Mouse (Mus musculus): ENCODE results near the gene Sumo3.

Sumo3 gene

GRCm38 (mm10) chr10:77626036-77626435 is 20.1 kb downstream of the Sumo3 start:
- DNase-seq (ENCODE audit: low read depth, low spot score), result no peak

- DNase-seq (ENCODE audit: low read depth, low spot score), result no peak
Measured at GRCm38 (mm10) chr10:77626591-77626990, 20.7 kb downstream of the Sumo3 start.

GRCm38 (mm10) chr10:77627497-77627896 is 21.6 kb downstream of the Sumo3 start:
- no peak for DNase-seq (ENCODE audit: low read depth, low spot score)

- DNase-seq (ENCODE audit: low read depth, low spot score), result no peak
Measured at GRCm38 (mm10) chr10:77629163-77629562, 23.3 kb downstream of the Sumo3 start.

- no peak for DNase-seq (ENCODE audit: low read depth, low spot score)
Measured at GRCm38 (mm10) chr10:77629970-77630369, 24.1 kb downstream of the Sumo3 start.

GRCm38 (mm10) chr10:77634016-77634415 is 28.1 kb downstream of the Sumo3 start:
- no peak for DNase-seq (ENCODE audit: low read depth, low spot score)

GRCm38 (mm10) chr10:77634452-77635231 is 28.7 kb downstream of the Sumo3 start:
- DNase-seq (ENCODE audit: low read depth, low spot score), result no peak

GRCm38 (mm10) chr10:77636234-77636922 is 30.5 kb downstream of the Sumo3 start:
- peak; percentile 79 for DNase-seq (ENCODE audit: low read depth, low spot score)

- no peak for DNase-seq (ENCODE audit: low read depth, low spot score)
Measured at GRCm38 (mm10) chr10:77638956-77639355, 33.1 kb downstream of the Sumo3 start.

GRCm38 (mm10) chr10:77643160-77643559 is 37.3 kb downstream of the Sumo3 start:
- DNase-seq (ENCODE audit: low read depth, low spot score), result no peak

- no peak for DNase-seq (ENCODE audit: low read depth, low spot score)
Measured at GRCm38 (mm10) chr10:77645571-77645970, 39.7 kb downstream of the Sumo3 start.

GRCm38 (mm10) chr10:77647461-77647860 is 41.6 kb downstream of the Sumo3 start:
- DNase-seq (ENCODE audit: low read depth, low spot score), result no peak

GRCm38 (mm10) chr10:77647901-77648300 is 42.0 kb downstream of the Sumo3 start:
- no peak for DNase-seq (ENCODE audit: low read depth, low spot score)

- no peak for DNase-seq (ENCODE audit: low read depth, low spot score)
Measured at GRCm38 (mm10) chr10:77652046-77652445, 46.1 kb downstream of the Sumo3 start.

GRCm38 (mm10) chr10:77658286-77658994 is 52.5 kb downstream of the Sumo3 start:
- no peak for DNase-seq (ENCODE audit: low read depth, low spot score)

GRCm38 (mm10) chr10:77663949-77664665 is 58.2 kb downstream of the Sumo3 start:
- DNase-seq (ENCODE audit: low read depth, low spot score), result no peak

GRCm38 (mm10) chr10:77666342-77666741 is 60.4 kb downstream of the Sumo3 start:
- DNase-seq (ENCODE audit: low read depth, low spot score), result no peak

GRCm38 (mm10) chr10:77667402-77667801 is 61.5 kb downstream of the Sumo3 start:
- DNase-seq (ENCODE audit: low read depth, low spot score), result peak; percentile 40

Data from telencephalon, adult 2 months (tissue).